Comparison of ENCODE assay signal across 30 mouse cellular contexts in genomic region chr16:21240547-21240946, GRCm38 (mm10). TPM values are rescaled to one million over a fixed set of nuclear protein-coding genes. Genes with fewer than 3 reads are reported as not detected.
DNase-seq lines count a peak whose midpoint lies in the region; ATAC-seq lines count a peak whose summit lies in the region.
"Had no signal": no experiment of that assay in that cellular context is flagged by ENCODE, and none has a peak within 500 bp of the region (broad histone marks: within the 10 kb centered on the region; RNA-seq: fewer than 3 reads in every experiment).

No protein-coding gene starts in this region.

- no peaks in the 10 kb centered on the region for H3K36me3 ChIP-seq in heart, embryonic 12.5 days
- H3K36me3 ChIP-seq in embryonic facial prominence, embryonic 10.5 days (replicated peaks): no peaks in the 10 kb centered on the region
- no peaks in the 10 kb centered on the region for H3K36me3 ChIP-seq in limb, embryonic 11.5 days (ENCODE audit: control insufficient read depth, insufficient read depth, low read length)
- H3K36me3 ChIP-seq: forebrain, embryonic 12.5 days; G1E; intestine, embryonic 15.5 days; liver, embryonic 12.5 days; neural tube, embryonic 15.5 days; stomach, embryonic 15.5 days had no signal

- H3K4me1 ChIP-seq in heart, embryonic 12.5 days (replicated peaks): peaks cover 55% of the 10 kb centered on the region
- peaks cover 74% of the 10 kb centered on the region for H3K4me1 ChIP-seq in embryonic facial prominence, embryonic 10.5 days
- peaks cover 61% of the 10 kb centered on the region for H3K4me1 ChIP-seq in limb, embryonic 11.5 days (ENCODE audit: control insufficient read depth, insufficient read depth, low read length)

- H3K27me3 ChIP-seq in heart, embryonic 12.5 days (replicated peaks): peaks cover 9% of the 10 kb centered on the region; the same call in 1 of the 2 replicates
- peaks cover 20% of the 10 kb centered on the region for H3K27me3 ChIP-seq in embryonic facial prominence, embryonic 10.5 days (replicated peaks; ENCODE audit: low read depth, poor library complexity, severe bottlenecking)
- H3K27me3 ChIP-seq in limb, embryonic 11.5 days (ENCODE audit: control insufficient read depth, insufficient read depth, low read length): no peaks in the 10 kb centered on the region; the same call in 1 of the 2 replicates
- H3K27me3 ChIP-seq: intestine, embryonic 15.5 days; Patski; stomach, embryonic 15.5 days had no signal

- H3K9ac ChIP-seq in heart, embryonic 12.5 days: peak overlapping the region; percentile 49; the same call in 1 of the 2 replicates
- H3K9ac ChIP-seq in limb, embryonic 11.5 days (ENCODE audit: low read length): no peak overlapping the region
- H3K9ac ChIP-seq: forebrain, embryonic 12.5 days; intestine, embryonic 15.5 days; liver, embryonic 12.5 days; liver, postnatal 0 days; neural tube, embryonic 15.5 days; stomach, embryonic 15.5 days had no signal

- no peak overlapping the region for H3K4me2 ChIP-seq in heart, embryonic 12.5 days
- H3K4me2 ChIP-seq in limb, embryonic 11.5 days (ENCODE audit: low read depth, severe bottlenecking): peak overlapping the region; percentile 3; the same call in 1 of the 2 replicates
- H3K4me2 ChIP-seq: forebrain, embryonic 12.5 days; intestine, embryonic 15.5 days; liver, embryonic 12.5 days; neural tube, embryonic 15.5 days; stomach, embryonic 15.5 days had no signal

- H3K4me3 ChIP-seq in heart, embryonic 12.5 days: no peak overlapping the region
- H3K4me3 ChIP-seq in embryonic facial prominence, embryonic 10.5 days: 0 out of 2 replicates have a peak overlapping the region, but pooled peaks have one; percentile 3
- no peak overlapping the region for H3K4me3 ChIP-seq in limb, embryonic 11.5 days (ENCODE audit: low read depth, low read length)
- H3K4me3 ChIP-seq: forebrain, embryonic 12.5 days; intestine, embryonic 15.5 days; layer of hippocampus, adult 2 months; liver, embryonic 12.5 days; neural tube, embryonic 15.5 days; stomach, embryonic 15.5 days had no signal

- no peaks in the 10 kb centered on the region for H3K9me3 ChIP-seq in heart, embryonic 12.5 days (replicated peaks)
- H3K9me3 ChIP-seq in embryonic facial prominence, embryonic 10.5 days: 0 out of 2 replicates have a peak, but pooled peaks cover 3% of the 10 kb centered on the region
- H3K9me3 ChIP-seq in limb, embryonic 11.5 days (ENCODE audit: control insufficient read depth, low read length): no peaks in the 10 kb centered on the region
- H3K9me3 ChIP-seq: forebrain, embryonic 12.5 days; G1E; intestine, embryonic 15.5 days; liver, embryonic 12.5 days; neural tube, embryonic 15.5 days; stomach, embryonic 15.5 days had no signal

- no peak overlapping the region for H3K27ac ChIP-seq in heart, embryonic 12.5 days (ENCODE audit: poor library complexity, severe bottlenecking)
- peak overlapping the region; percentile 63 for H3K27ac ChIP-seq in embryonic facial prominence, embryonic 10.5 days (replicated peaks)
- peak overlapping the region; percentile 51 for H3K27ac ChIP-seq in limb, embryonic 11.5 days (replicated peaks; ENCODE audit: low read depth, low read length)
- H3K27ac ChIP-seq: forebrain, embryonic 12.5 days; hindbrain, postnatal 0 days; intestine, embryonic 15.5 days; layer of hippocampus, adult 2 months; liver, embryonic 12.5 days; macrophage; neural tube, embryonic 15.5 days; stomach, embryonic 15.5 days had no signal

- intact Hi-C loops in heart, postnatal 36 days (cut with DNase I): no loop called here

- 54% methylated on average over 3 of the region's 3 CpGs for whole genome bisulfite sequencing in heart, embryonic 12.5 days
- WGBS in embryonic facial prominence, embryonic 10.5 days: 55% methylated on average over 3 of the region's 3 CpGs
- WGBS in limb, embryonic 11.5 days: 6% methylated on average over 2 of the region's 3 CpGs

- peak; percentile 27; the same call in 1 of the 2 replicates for ATAC-seq in heart, embryonic 12.5 days (ENCODE audit: insufficient number of reproducible peaks, low FRiP score)
- ATAC-seq in limb, embryonic 11.5 days (ENCODE audit: insufficient number of reproducible peaks, low FRiP score, low TSS enrichment, low read depth): peak; percentile 55
- ATAC-seq: hindbrain, postnatal 0 days; intestine, embryonic 15.5 days; liver, embryonic 12.5 days; liver, postnatal 0 days; lung, postnatal 0 days; Patski had no signal

- DNase-seq in embryo, embryonic 11 days: peak; percentile 24
- DNase-seq in embryo, embryonic 10 days (ENCODE audit: low spot score): no peak
- no peak for DNase-seq in heart, postnatal 36 days
- DNase-seq in embryonic facial prominence, embryonic 10.5 days (ENCODE audit: low spot score): no peak
- DNase-seq in limb, embryonic 11.5 days (ENCODE audit: low spot score): peak; percentile 60
- DNase-seq in layer of hippocampus, adult 8-10 months (ENCODE audit: low spot score in 2 of 2): no peak
- DNase-seq in Muller cell, postnatal 12 days (ENCODE audit: inconsistent ontology term): no peak
- DNase-seq: adrenal gland, postnatal 10 days; cerebellum, adult 11 months; cerebellum, adult 9-11 months; gastrocnemius, postnatal 10 days; kidney, adult 2 months; kidney, postnatal 36 days; liver, postnatal 0 days; midbrain, embryonic 14.5 days; retina, postnatal 1 day; right cerebral cortex, postnatal 14 days had no signal

RNA-seq across cellular contexts. Expression of gene Ephb3, which starts 36.0 kb away (rescaled TPM):
- polyA plus RNA-seq in heart, embryonic 12.5 days (2016; fragmentation: Nextera tagmentation; extraction: Ambion mirVana): 24.0 and 25.4 TPM in 2 replicates
- 1 to 10 TPM; 5.7 to 7.5 TPM for total RNA-seq in heart, postnatal 36 days (2021)
- polyA plus RNA-seq in embryonic facial prominence, embryonic 10.5 days (2016; fragmentation: Nextera tagmentation; extraction: Ambion mirVana): 32.0 and 38.6 TPM in 2 replicates
- 33.1 and 35.7 TPM in 2 replicates for polyA plus RNA-seq in limb, embryonic 11.5 days (2014; fragmentation: Nextera tagmentation; extraction: Ambion mirVana)
- 10 to 100 TPM; 17.3 to 19.9 (median 19.2) TPM for total RNA-seq in layer of hippocampus, adult 8-10 months (2022)
- total RNA-seq: megakaryocyte-erythroid progenitor cell, adult 5-6 weeks had no signal
- polyA plus RNA-seq: G1E had no signal

Comparison
In these comparisons a context has a peak if more than half of its experiments do, and no peak if none do; other contexts are left out.
1. DNase-seq: peak in embryo, embryonic 11 days (single experiment) and limb, embryonic 11.5 days (single experiment); none in embryo, embryonic 10 days (single experiment), heart, postnatal 36 days (0 of 2), embryonic facial prominence, embryonic 10.5 days (single experiment), layer of hippocampus, adult 8-10 months (0 of 2) and Muller cell, postnatal 12 days (single experiment).